Comparison of ENCODE assay signal across 13 mouse cellular contexts in the genomic region with DNA sequence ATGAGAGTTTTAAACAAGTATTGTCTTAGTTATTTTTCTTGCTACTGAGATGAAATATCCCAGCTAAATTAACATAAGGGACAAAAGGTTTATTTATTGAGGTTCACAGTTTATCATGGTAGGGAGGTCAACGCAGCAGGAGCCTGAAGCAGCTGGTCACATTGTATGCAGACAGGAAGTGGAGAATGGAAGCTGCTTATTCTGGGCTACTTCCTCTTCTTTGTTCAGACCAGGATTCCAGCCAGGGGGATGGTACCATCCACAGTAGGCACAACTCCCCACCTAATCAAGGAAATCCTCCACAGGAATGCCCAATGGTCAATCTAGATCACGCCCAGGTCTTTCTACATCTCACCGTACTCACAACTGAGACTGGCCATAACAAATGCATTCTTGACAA.
"Had no signal": no experiment of that assay in that cellular context is flagged by ENCODE, and none has a peak within 500 bp of the region (broad histone marks: within the 10 kb centered on the region; RNA-seq: fewer than 3 reads in every experiment).

No protein-coding gene starts in this region.

- H3K4me2 ChIP-seq: limb, embryonic 12.5 days; limb, embryonic 15.5 days; liver, embryonic 11.5 days; lung, embryonic 15.5 days; midbrain, embryonic 12.5 days; midbrain, embryonic 15.5 days; neural tube, embryonic 12.5 days; neural tube, embryonic 15.5 days; stomach, embryonic 15.5 days had no signal

- H3K27me3 ChIP-seq: limb, embryonic 12.5 days; limb, embryonic 15.5 days; lung, embryonic 15.5 days; midbrain, embryonic 12.5 days; midbrain, embryonic 15.5 days; neural tube, embryonic 12.5 days; neural tube, embryonic 15.5 days; stomach, embryonic 15.5 days had no signal

- H3K9ac ChIP-seq: limb, embryonic 12.5 days; limb, embryonic 15.5 days; liver, embryonic 14.5 days; liver, postnatal 0 days; lung, embryonic 15.5 days; midbrain, embryonic 12.5 days; midbrain, embryonic 15.5 days; neural tube, embryonic 12.5 days; neural tube, embryonic 15.5 days; stomach, embryonic 15.5 days had no signal

- DNase-seq: right cerebral cortex, adult 18-20 months; right cerebral cortex, postnatal 14 days had no signal

- ATAC-seq: liver, postnatal 0 days; midbrain, embryonic 15.5 days had no signal

- H3K4me3 ChIP-seq: limb, embryonic 12.5 days; limb, embryonic 15.5 days; lung, embryonic 15.5 days; midbrain, embryonic 12.5 days; midbrain, embryonic 15.5 days; neural tube, embryonic 12.5 days; neural tube, embryonic 15.5 days; stomach, embryonic 15.5 days had no signal

- H3K9me3 ChIP-seq: limb, embryonic 12.5 days; limb, embryonic 15.5 days; lung, embryonic 15.5 days; midbrain, embryonic 12.5 days; midbrain, embryonic 15.5 days; neural tube, embryonic 12.5 days; neural tube, embryonic 15.5 days; stomach, embryonic 15.5 days had no signal

- H3K4me1 ChIP-seq: limb, embryonic 12.5 days; limb, embryonic 15.5 days; lung, embryonic 15.5 days; midbrain, embryonic 12.5 days; midbrain, embryonic 15.5 days; neural tube, embryonic 12.5 days; stomach, embryonic 15.5 days had no signal

- H3K27ac ChIP-seq: limb, embryonic 12.5 days; limb, embryonic 15.5 days; liver, embryonic 14.5 days; lung, embryonic 15.5 days; midbrain, embryonic 12.5 days; midbrain, embryonic 15.5 days; neural tube, embryonic 12.5 days; neural tube, embryonic 15.5 days; stomach, embryonic 15.5 days had no signal

- H3K36me3 ChIP-seq: limb, embryonic 12.5 days; limb, embryonic 15.5 days; lung, embryonic 15.5 days; midbrain, embryonic 12.5 days; midbrain, embryonic 15.5 days; neural tube, embryonic 12.5 days; neural tube, embryonic 15.5 days; stomach, embryonic 15.5 days had no signal
